Mouse (Mus musculus): Measurements from ENCODE around the gene Wiz. TPM values are rescaled to one million over a fixed set of nuclear protein-coding genes. Genes with fewer than 3 reads are reported as not detected.

Gene Wiz
- polyA plus RNA-seq, 1 experiment from 2014 or later: 56.2 TPM

DNA sequence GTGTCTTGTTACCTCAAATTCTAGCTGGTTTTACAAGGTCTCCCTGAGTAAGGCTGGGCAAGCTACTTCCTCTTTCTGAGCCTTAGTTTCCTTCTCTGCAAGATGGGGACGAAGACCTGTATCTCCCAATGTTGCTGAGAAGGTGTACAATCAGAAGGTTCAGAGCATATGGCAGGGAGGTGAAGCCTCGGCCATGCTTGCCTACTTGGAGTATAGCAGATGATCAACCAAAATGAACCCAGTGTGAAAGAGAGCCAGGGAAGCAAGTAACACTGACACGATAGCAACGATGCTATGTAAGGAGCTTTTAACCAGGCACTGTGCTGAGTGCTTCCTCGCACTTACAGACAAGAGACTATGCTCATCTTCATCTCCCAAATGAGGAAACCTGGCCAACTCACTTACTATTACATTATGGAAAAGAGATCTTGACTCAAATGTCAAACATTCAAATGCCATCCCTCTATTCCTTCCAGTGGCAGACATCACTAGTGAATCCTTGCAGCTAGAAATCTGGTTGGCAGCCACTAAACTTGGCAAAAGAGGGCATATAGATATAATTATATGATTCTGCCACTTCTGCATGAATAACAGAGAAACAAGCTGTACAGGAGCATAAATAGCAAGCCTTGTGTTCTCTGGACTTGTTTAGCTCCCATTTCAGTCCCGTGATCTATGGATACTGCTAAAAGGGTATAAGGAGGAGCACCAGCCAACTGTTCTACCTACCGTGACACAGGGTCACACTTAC is 30.9 kb downstream of the Wiz start:
- DNase-seq (ENCODE audit: low spot score): no peak
- ATAC-seq (replicated peaks; ENCODE audit: low FRiP score): no peak

DNA sequence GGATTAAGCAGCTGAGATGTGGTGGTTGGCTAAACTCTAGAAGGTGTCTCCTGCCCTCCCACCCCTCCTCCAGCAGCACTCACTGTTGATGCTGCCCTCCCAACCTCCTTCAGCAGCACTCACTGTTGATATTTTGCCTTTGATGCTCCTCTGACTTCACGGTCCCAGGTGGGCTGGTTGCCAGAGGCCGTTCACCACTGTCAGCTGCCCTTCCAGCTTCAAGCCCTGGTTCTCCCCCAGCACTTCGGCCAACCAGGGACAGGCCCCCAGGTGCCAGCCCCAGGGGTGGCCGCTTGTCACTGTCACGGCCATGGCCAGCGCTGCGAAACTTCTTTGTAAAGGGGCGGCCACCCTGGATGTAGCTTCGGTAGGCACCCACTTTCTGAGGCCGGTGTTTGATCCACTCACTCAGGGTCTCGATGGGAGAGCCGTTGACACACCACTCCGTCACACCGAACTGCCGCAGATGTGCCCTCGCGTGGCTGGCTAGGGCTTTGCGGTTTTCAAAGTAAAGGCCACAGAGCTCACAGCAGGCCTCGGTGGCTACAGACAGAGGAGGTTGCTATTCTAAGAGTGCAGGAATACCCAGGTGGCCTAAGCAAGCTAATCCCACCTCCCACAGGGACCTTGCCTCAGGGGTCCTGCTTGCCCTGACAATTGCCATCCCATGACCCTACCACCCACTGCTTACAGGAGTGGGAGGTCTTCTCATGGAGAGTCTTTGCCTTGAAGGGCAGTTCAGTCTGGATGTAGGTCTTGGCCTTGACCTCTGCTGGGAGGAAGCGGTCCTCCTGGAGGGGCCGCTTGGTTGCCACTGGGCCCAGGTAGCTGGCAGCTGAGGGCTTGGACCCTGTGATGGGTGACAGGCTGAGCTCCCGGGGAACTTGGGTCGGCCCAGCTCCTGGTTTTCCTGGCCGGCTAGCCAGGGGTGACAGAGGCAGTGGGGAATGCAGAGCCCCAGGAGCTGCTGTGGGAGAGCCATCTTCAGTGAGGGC is 32.2 kb downstream of the Wiz start:
- Histone ChIP-seq H3K4me2 (ENCODE audit: low read depth, low read length, severe bottlenecking) (no peak overlapping the region), H3K27ac (ENCODE audit: low read depth, low read length) (no peak overlapping the region), H3K9ac (ENCODE audit: low read length) (no peak overlapping the region), H3K4me3 (ENCODE audit: low read depth, low read length) (no peak overlapping the region), H3K27me3 (ENCODE audit: control insufficient read depth, insufficient read depth, low read length) (no peaks in the 10 kb centered on the region), H3K9me3 (ENCODE audit: control insufficient read depth, low read length) (no peaks in the 10 kb centered on the region), H3K36me3 (ENCODE audit: control insufficient read depth, insufficient read depth, low read length) (peaks cover 48% of the 10 kb centered on the region), H3K4me1 (replicated peaks; ENCODE audit: control insufficient read depth, insufficient read depth, low read length) (no peaks in the 10 kb centered on the region)
- no peak for DNase-seq (ENCODE audit: low spot score)
- WGBS: 87% methylated on average over 24 of the region's 24 CpGs
- ATAC-seq (replicated peaks; ENCODE audit: low FRiP score): no peak

More for the DNA sequence above, 30.9 kb downstream of the Wiz start:
- Histone ChIP-seq H3K4me3 (ENCODE audit: low read depth, low read length) (no peak overlapping the region), H3K4me1 (replicated peaks; ENCODE audit: control insufficient read depth, insufficient read depth, low read length) (peaks cover 7% of the 10 kb centered on the region), H3K9me3 (ENCODE audit: control insufficient read depth, low read length) (no peaks in the 10 kb centered on the region), H3K36me3 (ENCODE audit: control insufficient read depth, insufficient read depth, low read length) (peaks cover 49% of the 10 kb centered on the region), H3K27me3 (ENCODE audit: control insufficient read depth, insufficient read depth, low read length) (no peaks in the 10 kb centered on the region), H3K9ac (ENCODE audit: low read length) (no peak overlapping the region), H3K27ac (ENCODE audit: low read depth, low read length) (no peak overlapping the region), H3K4me2 (ENCODE audit: low read depth, low read length, severe bottlenecking) (no peak overlapping the region)
- 94% methylated on average over 7 of the region's 7 CpGs for WGBS

DNA sequence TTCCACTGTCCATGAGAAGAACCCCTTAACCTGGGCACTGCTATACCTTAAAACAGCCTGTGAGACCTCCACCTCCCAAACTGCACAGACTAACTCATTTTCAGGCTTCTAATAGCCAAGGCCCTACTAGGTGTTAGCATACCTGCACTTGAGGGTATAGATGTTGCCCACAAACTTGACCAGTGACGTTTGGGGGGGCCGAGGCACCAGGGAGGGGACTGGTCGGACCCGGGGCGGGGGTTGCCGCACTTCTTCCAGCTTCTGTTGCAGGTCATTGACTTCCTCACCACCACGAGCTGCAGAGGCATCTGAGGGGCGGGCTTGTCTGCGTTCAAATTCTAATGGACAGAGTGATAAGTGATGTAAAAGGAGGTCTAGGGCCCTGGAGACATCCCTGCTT is 33.0 kb downstream of the Wiz start:
- no peak for ATAC-seq (replicated peaks; ENCODE audit: low FRiP score)
- H3K9me3 ChIP-seq (ENCODE audit: control insufficient read depth, low read length): no peaks in the 10 kb centered on the region
- no peak overlapping the region for H3K4me3 ChIP-seq (ENCODE audit: low read depth, low read length)
- no peaks in the 10 kb centered on the region for H3K4me1 ChIP-seq (replicated peaks; ENCODE audit: control insufficient read depth, insufficient read depth, low read length)
- no peak for DNase-seq (ENCODE audit: low spot score)
- no peak overlapping the region for H3K4me2 ChIP-seq (ENCODE audit: low read depth, low read length, severe bottlenecking)
- peaks cover 45% of the 10 kb centered on the region for H3K36me3 ChIP-seq (ENCODE audit: control insufficient read depth, insufficient read depth, low read length)
- H3K27ac ChIP-seq (ENCODE audit: low read depth, low read length): no peak overlapping the region
- no peak overlapping the region for H3K9ac ChIP-seq (ENCODE audit: low read length)
- WGBS: 87% methylated on average over 9 of the region's 9 CpGs
- H3K27me3 ChIP-seq (ENCODE audit: control insufficient read depth, insufficient read depth, low read length): no peaks in the 10 kb centered on the region

GRCm38 (mm10) chr17:32355031-32355430 is 34.2 kb downstream of the Wiz start:
- Histone ChIP-seq H3K9me3 (ENCODE audit: control insufficient read depth, low read length) (no peaks in the 10 kb centered on the region), H3K4me1 (replicated peaks; ENCODE audit: control insufficient read depth, insufficient read depth, low read length) (no peaks in the 10 kb centered on the region; the same call in 1 of the 2 replicates), H3K4me3 (ENCODE audit: low read depth, low read length) (no peak overlapping the region), H3K27me3 (ENCODE audit: control insufficient read depth, insufficient read depth, low read length) (no peaks in the 10 kb centered on the region), H3K4me2 (ENCODE audit: low read depth, low read length, severe bottlenecking) (no peak overlapping the region), H3K27ac (ENCODE audit: low read depth, low read length) (no peak overlapping the region), H3K36me3 (ENCODE audit: control insufficient read depth, insufficient read depth, low read length) (peaks cover 41% of the 10 kb centered on the region), H3K9ac (ENCODE audit: low read length) (no peak overlapping the region)
- ATAC-seq (replicated peaks; ENCODE audit: low FRiP score) (no peak), DNase-seq (ENCODE audit: low spot score) (no peak)
- 92% methylated on average over 6 of the region's 6 CpGs for WGBS

GRCm38 (mm10) chr17:32354211-32354610 is 35.0 kb downstream of the Wiz start:
- H3K9ac ChIP-seq (ENCODE audit: low read length): no peak overlapping the region
- no peak overlapping the region for H3K4me3 ChIP-seq (ENCODE audit: low read depth, low read length)
- H3K36me3 ChIP-seq (ENCODE audit: control insufficient read depth, insufficient read depth, low read length): peaks cover 35% of the 10 kb centered on the region
- no peaks in the 10 kb centered on the region for H3K27me3 ChIP-seq (ENCODE audit: control insufficient read depth, insufficient read depth, low read length)
- no peak overlapping the region for H3K27ac ChIP-seq (ENCODE audit: low read depth, low read length)
- no peak for ATAC-seq (replicated peaks; ENCODE audit: low FRiP score)
- H3K9me3 ChIP-seq (ENCODE audit: control insufficient read depth, low read length): no peaks in the 10 kb centered on the region
- 61% methylated on average over 5 of the region's 5 CpGs for WGBS
- DNase-seq (ENCODE audit: low spot score): no peak
- no peak overlapping the region for H3K4me2 ChIP-seq (ENCODE audit: low read depth, low read length, severe bottlenecking)
- no peaks in the 10 kb centered on the region; the same call in 1 of the 2 replicates for H3K4me1 ChIP-seq (replicated peaks; ENCODE audit: control insufficient read depth, insufficient read depth, low read length)

- no peaks in the 10 kb centered on the region for H3K27me3 ChIP-seq (ENCODE audit: control insufficient read depth, insufficient read depth, low read length)
- no peaks in the 10 kb centered on the region for H3K9me3 ChIP-seq (ENCODE audit: control insufficient read depth, low read length)
Observed at GRCm38 (mm10) chr17:32353696-32354095, 35.5 kb downstream of the Wiz start.

GRCm38 (mm10) chr17:32351726-32352125 is 37.5 kb downstream of the Wiz start:
- no peaks in the 10 kb centered on the region; the same call in 1 of the 2 replicates for H3K4me1 ChIP-seq (replicated peaks; ENCODE audit: control insufficient read depth, insufficient read depth, low read length)
- no peaks in the 10 kb centered on the region for H3K27me3 ChIP-seq (ENCODE audit: control insufficient read depth, insufficient read depth, low read length)
- ATAC-seq (replicated peaks; ENCODE audit: low FRiP score) (no peak), DNase-seq (ENCODE audit: low spot score) (no peak)
- H3K4me2 ChIP-seq (ENCODE audit: low read depth, low read length, severe bottlenecking): no peak overlapping the region
- H3K9ac ChIP-seq (ENCODE audit: low read length): no peak overlapping the region
- H3K9me3 ChIP-seq (ENCODE audit: control insufficient read depth, low read length): no peaks in the 10 kb centered on the region
- no peak overlapping the region for H3K4me3 ChIP-seq (ENCODE audit: low read depth, low read length)
- no peak overlapping the region for H3K27ac ChIP-seq (ENCODE audit: low read depth, low read length)
- peaks cover 16% of the 10 kb centered on the region for H3K36me3 ChIP-seq (ENCODE audit: control insufficient read depth, insufficient read depth, low read length)

More at GRCm38 (mm10) chr17:32353696-32354095, 35.5 kb downstream of the Wiz start:
- WGBS: 89% methylated on average over 4 of the region's 4 CpGs
- no peak overlapping the region for H3K9ac ChIP-seq (ENCODE audit: low read length)
- H3K4me3 ChIP-seq (ENCODE audit: low read depth, low read length): no peak overlapping the region
- no peak overlapping the region for H3K27ac ChIP-seq (ENCODE audit: low read depth, low read length)
- ATAC-seq (replicated peaks; ENCODE audit: low FRiP score) (no peak), DNase-seq (ENCODE audit: low spot score) (no peak)
- no peak overlapping the region for H3K4me2 ChIP-seq (ENCODE audit: low read depth, low read length, severe bottlenecking)
- peaks cover 30% of the 10 kb centered on the region for H3K36me3 ChIP-seq (ENCODE audit: control insufficient read depth, insufficient read depth, low read length)
- H3K4me1 ChIP-seq (replicated peaks; ENCODE audit: control insufficient read depth, insufficient read depth, low read length): no peaks in the 10 kb centered on the region; the same call in 1 of the 2 replicates

DNA sequence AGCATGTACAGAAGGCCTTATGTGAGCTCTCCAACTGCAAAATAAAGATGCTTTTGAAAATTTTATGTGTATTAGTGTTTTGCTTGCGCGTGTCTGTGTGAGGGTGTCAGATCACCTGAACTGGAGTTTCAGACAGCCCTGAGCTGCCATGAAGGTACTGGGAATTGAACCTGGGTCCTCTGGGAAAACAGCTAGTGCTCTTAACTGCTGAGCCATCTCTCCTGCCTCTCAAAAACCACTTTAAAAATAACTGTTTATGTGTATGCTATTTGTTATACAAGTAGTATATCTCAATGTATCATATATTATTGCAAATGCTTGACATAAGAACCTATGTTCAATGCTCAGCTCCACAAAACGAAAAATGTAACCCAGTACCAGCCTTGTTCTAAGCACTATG is 38.0 kb downstream of the Wiz start:
- Histone ChIP-seq H3K9me3 (ENCODE audit: control insufficient read depth, low read length) (no peaks in the 10 kb centered on the region), H3K4me2 (ENCODE audit: low read depth, low read length, severe bottlenecking) (peak overlapping the region; percentile 75; the same call in 1 of the 2 replicates), H3K27me3 (ENCODE audit: control insufficient read depth, insufficient read depth, low read length) (no peaks in the 10 kb centered on the region), H3K27ac (ENCODE audit: low read depth, low read length) (no peak overlapping the region), H3K9ac (ENCODE audit: low read length) (no peak overlapping the region), H3K4me1 (replicated peaks; ENCODE audit: control insufficient read depth, insufficient read depth, low read length) (no peaks in the 10 kb centered on the region; the same call in 1 of the 2 replicates), H3K4me3 (ENCODE audit: low read depth, low read length) (0 out of 2 replicates have a peak overlapping the region, but pooled peaks have one; percentile 88), H3K36me3 (ENCODE audit: control insufficient read depth, insufficient read depth, low read length) (peaks cover 13% of the 10 kb centered on the region)
- 81% methylated on average over 3 of the region's 3 CpGs for WGBS
- DNase-seq (ENCODE audit: low spot score): no peak
- no peak for ATAC-seq (replicated peaks; ENCODE audit: low FRiP score)
